Mouse (Mus musculus) naive thymus-derived CD4-positive, alpha-beta T cell, adult 2 months (primary cell): ENCODE data around the gene Gm13089.
"Not testable (repeated sequence)": the region's sequence is repeated elsewhere in the genome, so short reads cannot be mapped to it uniquely, and the experiment has no call there.

Experiments
- DNase-seq: peaks from one replicate; pipeline ENCODE4 v3.0.0-alpha.2; 2011; ENCODE audit warnings: low read depth

The Gm13089 gene

GRCm38 (mm10) chr4:143702611-143703010, at the start of gene Gm13089:
Gm13089 (minus strand) TSS chr4:143702711.
- no peak for DNase-seq

- no peak for DNase-seq
Measured at GRCm38 (mm10) chr4:143719155-143719554, 16.6 kb upstream of the Gm13089 start, which contains the start of gene Gm13078. Gm13078 (plus strand) TSS chr4:143719455.

- DNase-seq, result not testable (repeated sequence)
Measured at GRCm38 (mm10) chr4:143657146-143657545, 45.4 kb downstream of the Gm13089 start, which contains the start of gene Gm13088. Gm13088 (minus strand) TSS chr4:143657246.
